Comparison of ENCODE assay signal across 8 mouse cellular contexts in the genomic region with DNA sequence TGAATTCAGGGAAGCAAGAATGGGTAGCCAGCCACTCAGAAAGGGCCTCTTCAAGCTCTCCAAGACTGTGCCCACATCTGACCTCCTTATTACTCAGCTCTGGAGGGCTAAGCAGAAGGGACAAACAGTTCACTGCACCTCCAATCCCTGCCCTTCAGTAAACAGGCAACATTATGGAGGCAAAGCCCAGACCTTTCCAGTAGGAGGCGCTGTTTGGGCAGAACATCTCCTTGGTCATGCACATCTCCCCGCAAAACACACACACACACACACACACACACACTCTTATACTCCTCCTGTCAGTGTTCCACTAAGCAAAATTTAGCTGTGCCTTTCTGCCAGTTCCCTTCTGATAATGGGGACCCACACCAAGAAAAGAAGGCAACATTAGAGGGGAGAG. TPM values are rescaled to one million over a fixed set of nuclear protein-coding genes. Genes with fewer than 3 reads are reported as not detected.
DNase-seq lines count a peak whose midpoint lies in the region; ATAC-seq and TF ChIP-seq lines count a peak whose summit lies in the region.

No protein-coding gene starts in this region.

- H3K4me2 ChIP-seq in intestine, postnatal 0 days (replicated peaks; ENCODE audit: low read depth) = no peak overlapping the region
- no peak overlapping the region for H3K4me2 ChIP-seq in intestine, embryonic 16.5 days (ENCODE audit: low read depth, low read length)
- no peak overlapping the region for H3K4me2 ChIP-seq in limb, embryonic 11.5 days (ENCODE audit: low read depth, severe bottlenecking)
- H3K4me2 ChIP-seq in stomach, postnatal 0 days (replicated peaks; ENCODE audit: low read depth) = no peak overlapping the region

- no peak overlapping the region for H3K9ac ChIP-seq in intestine, postnatal 0 days (ENCODE audit: low read depth, low read length)
- no peak overlapping the region for H3K9ac ChIP-seq in intestine, embryonic 16.5 days (ENCODE audit: low read depth, low read length)
- no peak overlapping the region for H3K9ac ChIP-seq in limb, embryonic 11.5 days (ENCODE audit: low read length)
- no peak overlapping the region for H3K9ac ChIP-seq in stomach, postnatal 0 days (ENCODE audit: low read length)

- TF ChIP-seq CTCF in intestine, postnatal 0 days (IDR thresholded peaks at IDR 0.05; ENCODE audit: low read depth) = peak; percentile 74
- peak; percentile 78 for TF ChIP-seq CTCF in stomach, postnatal 0 days (IDR thresholded peaks at IDR 0.05; ENCODE audit: low read depth)

- no peak for TF ChIP-seq EP300 in stomach, postnatal 0 days (optimal IDR thresholded peaks at IDR 0.05)

- no peaks in the 10 kb centered on the region; the same call in 1 of the 2 replicates for H3K4me1 ChIP-seq in intestine, postnatal 0 days (replicated peaks; ENCODE audit: control insufficient read depth, insufficient read depth, low read length)
- peaks cover 21% of the 10 kb centered on the region for H3K4me1 ChIP-seq in intestine, embryonic 16.5 days (ENCODE audit: control insufficient read depth, insufficient read depth, low read length)
- peaks cover 14% of the 10 kb centered on the region; the same call in 1 of the 2 replicates for H3K4me1 ChIP-seq in limb, embryonic 11.5 days (ENCODE audit: control insufficient read depth, insufficient read depth, low read length)
- 0 out of 2 replicates have a peak, but pooled peaks cover 6% of the 10 kb centered on the region for H3K4me1 ChIP-seq in stomach, postnatal 0 days (replicated peaks; ENCODE audit: control insufficient read depth, insufficient read depth)

- WGBS in intestine, postnatal 0 days = 64% methylated on average over 2 of the region's 2 CpGs
- WGBS in intestine, embryonic 16.5 days = 60% methylated on average over 2 of the region's 2 CpGs
- 55% methylated on average over 2 of the region's 2 CpGs for WGBS in limb, embryonic 11.5 days
- 52% methylated on average over 2 of the region's 2 CpGs for whole genome bisulfite sequencing in stomach, postnatal 0 days

- H3K36me3 ChIP-seq in intestine, postnatal 0 days (ENCODE audit: control insufficient read depth, insufficient read depth) = peaks cover 13% of the 10 kb centered on the region; the same call in 1 of the 2 replicates
- H3K36me3 ChIP-seq in intestine, embryonic 16.5 days (ENCODE audit: control insufficient read depth, insufficient read depth, low read length) = 0 out of 2 replicates have a peak, but pooled peaks cover 3% of the 10 kb centered on the region
- H3K36me3 ChIP-seq in limb, embryonic 11.5 days (ENCODE audit: control insufficient read depth, insufficient read depth, low read length) = peaks cover 8% of the 10 kb centered on the region; the same call in 1 of the 2 replicates
- H3K36me3 ChIP-seq in stomach, postnatal 0 days (ENCODE audit: control insufficient read depth, insufficient read depth, low read length) = peaks cover 4% of the 10 kb centered on the region

- no peaks in the 10 kb centered on the region for H3K9me3 ChIP-seq in intestine, postnatal 0 days (ENCODE audit: control insufficient read depth)
- no peaks in the 10 kb centered on the region for H3K9me3 ChIP-seq in intestine, embryonic 16.5 days (ENCODE audit: control insufficient read depth, low read length)
- H3K9me3 ChIP-seq in limb, embryonic 11.5 days (ENCODE audit: control insufficient read depth, low read length) = no peaks in the 10 kb centered on the region
- no peaks in the 10 kb centered on the region for H3K9me3 ChIP-seq in stomach, postnatal 0 days (ENCODE audit: control insufficient read depth, low read length)

- peak; percentile 65 for DNase-seq in CD4-positive helper T cell, adult 2 months (ENCODE audit: low read depth, low spot score)
- DNase-seq in R1 (ENCODE audit: low read depth, low spot score) = peak; percentile 67
- peak; percentile 60 for DNase-seq in limb, embryonic 11.5 days (ENCODE audit: low spot score)
- peak; percentile 60 for DNase-seq in stomach, postnatal 0 days (ENCODE audit: low spot score)
- DNase-seq in left cerebral cortex, adult 11 months (ENCODE audit: low spot score) = no peak

- H3K4me3 ChIP-seq in intestine, postnatal 0 days (ENCODE audit: low read depth, low read length) = no peak overlapping the region
- H3K4me3 ChIP-seq in intestine, embryonic 16.5 days (ENCODE audit: low read length) = no peak overlapping the region
- H3K4me3 ChIP-seq in limb, embryonic 11.5 days (ENCODE audit: low read depth, low read length) = no peak overlapping the region
- no peak overlapping the region for H3K4me3 ChIP-seq in stomach, postnatal 0 days (ENCODE audit: low read depth, low read length)

- H3K27ac ChIP-seq in intestine, postnatal 0 days (ENCODE audit: low read depth, low read length) = no peak overlapping the region
- H3K27ac ChIP-seq in intestine, embryonic 16.5 days (ENCODE audit: low read length) = no peak overlapping the region
- H3K27ac ChIP-seq in limb, embryonic 11.5 days (replicated peaks; ENCODE audit: low read depth, low read length) = no peak overlapping the region
- no peak overlapping the region; the same call in 1 of the 2 replicates for H3K27ac ChIP-seq in stomach, postnatal 0 days (replicated peaks)

- no peaks in the 10 kb centered on the region; the same call in 1 of the 2 replicates for H3K27me3 ChIP-seq in intestine, postnatal 0 days (replicated peaks; ENCODE audit: control insufficient read depth, insufficient read depth, low read length)
- H3K27me3 ChIP-seq in intestine, embryonic 16.5 days (replicated peaks; ENCODE audit: control insufficient read depth, insufficient read depth, low read length) = no peaks in the 10 kb centered on the region
- no peaks in the 10 kb centered on the region for H3K27me3 ChIP-seq in limb, embryonic 11.5 days (ENCODE audit: control insufficient read depth, insufficient read depth, low read length)
- H3K27me3 ChIP-seq in stomach, postnatal 0 days (ENCODE audit: control insufficient read depth, insufficient read depth, low read length) = no peaks in the 10 kb centered on the region

- no peak for ATAC-seq in intestine, postnatal 0 days
- no peak for ATAC-seq in intestine, embryonic 16.5 days
- no peak for ATAC-seq in limb, embryonic 11.5 days (ENCODE audit: insufficient number of reproducible peaks, low FRiP score, low TSS enrichment, low read depth)
- no peak for ATAC-seq in stomach, postnatal 0 days (ENCODE audit: low FRiP score, low TSS enrichment)
- no peak for ATAC-seq in erythroblast, adult 5-6 weeks (replicated peaks; ENCODE audit: low FRiP score, poor library complexity, severe bottlenecking)

RNA-seq across cellular contexts. Expression of a gene that starts 25.4 kb away (rescaled TPM):
- polyA plus RNA-seq in intestine, postnatal 0 days (2015; fragmentation: Nextera tagmentation; extraction: Ambion mirVana) = 6.2 and 6.9 TPM in 2 replicates
- 12.9 and 14.4 TPM in 2 replicates for polyA plus RNA-seq in intestine, embryonic 16.5 days (2015; fragmentation: Nextera tagmentation; extraction: Ambion mirVana)
- 41.6 and 44.1 TPM in 2 replicates for polyA plus RNA-seq in limb, embryonic 11.5 days (2014; fragmentation: Nextera tagmentation; extraction: Ambion mirVana)
- 14.9 and 15.8 TPM in 2 replicates for polyA plus RNA-seq in stomach, postnatal 0 days (2015; fragmentation: Nextera tagmentation; extraction: Ambion mirVana)
- 0.42 and 6.1 TPM in 2 replicates for total RNA-seq in erythroblast, adult 5-6 weeks (2015; ENCODE audit: low replicate concordance)
- 2.9 TPM in 2 replicates for total RNA-seq in erythroblast, adult 5-6 weeks (2017; ENCODE audit: low replicate concordance)

RNA-seq across cellular contexts. Expression of a gene that starts 36.6 kb away (rescaled TPM):
- polyA plus RNA-seq in intestine, postnatal 0 days (2015; fragmentation: Nextera tagmentation; extraction: Ambion mirVana) = 2.1 and 2.4 TPM in 2 replicates
- 0.09 and 0.16 TPM in 2 replicates for polyA plus RNA-seq in intestine, embryonic 16.5 days (2015; fragmentation: Nextera tagmentation; extraction: Ambion mirVana)
- polyA plus RNA-seq in limb, embryonic 11.5 days (2014; fragmentation: Nextera tagmentation; extraction: Ambion mirVana) = not detected in 2 replicates
- not detected in 2 replicates for polyA plus RNA-seq in stomach, postnatal 0 days (2015; fragmentation: Nextera tagmentation; extraction: Ambion mirVana)
- not detected in 2 replicates for total RNA-seq in erythroblast, adult 5-6 weeks (2015; ENCODE audit: low replicate concordance)
- not detected in 2 replicates for total RNA-seq in erythroblast, adult 5-6 weeks (2017; ENCODE audit: low replicate concordance)

RNA-seq across cellular contexts. Expression of a gene that starts 58.0 kb away (rescaled TPM):
- polyA plus RNA-seq in intestine, postnatal 0 days (2015; fragmentation: Nextera tagmentation; extraction: Ambion mirVana) = 113 and 121 TPM in 2 replicates
- 187 and 196 TPM in 2 replicates for polyA plus RNA-seq in intestine, embryonic 16.5 days (2015; fragmentation: Nextera tagmentation; extraction: Ambion mirVana)
- polyA plus RNA-seq in limb, embryonic 11.5 days (2014; fragmentation: Nextera tagmentation; extraction: Ambion mirVana) = 209 and 223 TPM in 2 replicates
- polyA plus RNA-seq in stomach, postnatal 0 days (2015; fragmentation: Nextera tagmentation; extraction: Ambion mirVana) = 98.1 TPM in 2 replicates
- 52.6 and 60.4 TPM in 2 replicates for total RNA-seq in erythroblast, adult 5-6 weeks (2015; ENCODE audit: low replicate concordance)
- 66.1 and 94.8 TPM in 2 replicates for total RNA-seq in erythroblast, adult 5-6 weeks (2017; ENCODE audit: low replicate concordance)

RNA-seq across cellular contexts. Expression of a gene that starts 58.1 kb away (rescaled TPM):
- polyA plus RNA-seq in intestine, postnatal 0 days (2015; fragmentation: Nextera tagmentation; extraction: Ambion mirVana) = 52.8 and 56.9 TPM in 2 replicates
- polyA plus RNA-seq in intestine, embryonic 16.5 days (2015; fragmentation: Nextera tagmentation; extraction: Ambion mirVana) = 68.1 and 71.4 TPM in 2 replicates
- 134 and 152 TPM in 2 replicates for polyA plus RNA-seq in limb, embryonic 11.5 days (2014; fragmentation: Nextera tagmentation; extraction: Ambion mirVana)
- polyA plus RNA-seq in stomach, postnatal 0 days (2015; fragmentation: Nextera tagmentation; extraction: Ambion mirVana) = 55.5 and 61.9 TPM in 2 replicates
- total RNA-seq in erythroblast, adult 5-6 weeks (2015; ENCODE audit: low replicate concordance) = 62.1 and 85.9 TPM in 2 replicates
- 40.4 and 54.4 TPM in 2 replicates for total RNA-seq in erythroblast, adult 5-6 weeks (2017; ENCODE audit: low replicate concordance)
